Mouse (Mus musculus) cerebellum, postnatal 10 days (tissue): Measurements from ENCODE around the gene Evi5l.
"Not testable (repeated sequence)": the region's sequence is repeated elsewhere in the genome, so short reads cannot be mapped to it uniquely, and the experiment has no call there.

Source experiments
- DNase-seq, 2 experiments: peaks; one replicate each; pipeline ENCODE4 v3.0.0; 2021; ENCODE audit warnings: mixed read lengths in 2 of 2

Gene Evi5l

DNA sequence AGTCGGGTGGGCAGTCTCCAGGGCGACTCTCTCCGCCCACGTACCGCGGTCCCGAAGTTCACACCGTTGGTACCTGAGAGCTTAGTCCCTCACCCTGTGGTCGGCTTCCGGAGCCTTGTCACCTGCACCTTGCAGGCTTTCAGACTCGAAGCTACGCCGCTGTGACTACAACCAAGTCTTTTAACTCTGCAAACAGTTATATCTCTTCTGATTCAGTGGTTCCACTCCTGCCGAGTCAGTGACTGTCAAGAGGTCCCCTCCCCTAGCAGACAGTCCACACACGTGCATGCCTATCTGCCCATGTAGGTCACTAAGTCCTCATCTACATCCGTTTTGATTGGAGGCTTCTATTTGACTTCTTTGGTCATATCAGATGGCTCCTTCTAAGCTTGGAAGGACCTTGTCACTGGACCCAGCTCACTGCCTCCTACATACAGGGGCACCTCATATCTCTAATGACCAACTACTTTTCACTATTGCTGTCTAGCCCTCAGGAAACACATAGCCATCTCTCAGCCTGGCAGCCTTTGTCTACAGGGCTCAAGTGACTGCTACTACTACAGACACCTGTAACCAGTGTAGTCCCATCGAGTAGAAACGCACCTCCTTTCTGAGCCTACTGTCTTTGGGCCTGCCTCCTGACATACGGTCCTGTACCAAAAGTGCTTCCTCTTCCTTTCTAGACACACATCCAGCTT, 73.0 kb downstream of the Evi5l start:
- no peak for DNase-seq

DNA sequence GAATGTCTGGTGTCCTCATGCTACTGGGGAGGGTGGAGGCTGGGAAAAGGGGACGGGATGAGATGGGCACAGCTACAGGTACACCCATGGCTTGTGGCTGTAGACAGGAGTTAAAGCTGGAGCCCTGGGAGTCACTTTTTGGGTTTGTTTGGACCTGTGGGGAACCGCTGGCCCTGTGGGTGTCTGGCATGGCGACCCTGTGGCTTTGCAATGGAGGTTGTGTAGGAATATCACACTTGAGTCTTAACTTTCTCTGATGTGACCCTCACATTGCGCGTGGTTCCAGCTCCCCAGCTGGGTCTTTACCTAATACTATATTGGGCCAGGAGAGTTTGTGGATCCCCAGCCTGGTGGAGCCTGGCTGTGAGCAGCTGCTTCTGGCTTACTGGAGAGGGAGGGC, 78.7 kb downstream of the Evi5l start:
- no peak for DNase-seq

DNA sequence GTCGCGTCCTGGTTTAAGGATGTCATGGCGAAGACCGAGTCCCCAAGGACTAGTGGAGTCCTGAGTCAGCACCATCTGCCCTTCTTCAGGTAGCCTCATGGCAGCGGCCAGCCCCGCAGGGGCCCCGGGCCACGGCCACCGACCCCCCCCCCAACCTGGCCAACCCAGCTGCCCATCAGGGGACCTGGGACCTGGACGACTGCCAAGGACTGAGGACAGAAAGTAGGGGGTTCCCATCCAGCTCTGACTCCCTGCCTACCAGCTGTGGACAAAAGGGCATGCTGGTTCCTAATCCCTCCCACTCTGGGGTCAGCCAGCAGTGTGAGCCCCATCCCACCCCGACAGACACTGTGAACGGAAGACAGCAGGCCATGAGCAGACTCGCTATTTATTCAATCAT, 79.4 kb downstream of the Evi5l start:
- DNase-seq: peak in 1 of 2 experiments; percentile 50

DNA sequence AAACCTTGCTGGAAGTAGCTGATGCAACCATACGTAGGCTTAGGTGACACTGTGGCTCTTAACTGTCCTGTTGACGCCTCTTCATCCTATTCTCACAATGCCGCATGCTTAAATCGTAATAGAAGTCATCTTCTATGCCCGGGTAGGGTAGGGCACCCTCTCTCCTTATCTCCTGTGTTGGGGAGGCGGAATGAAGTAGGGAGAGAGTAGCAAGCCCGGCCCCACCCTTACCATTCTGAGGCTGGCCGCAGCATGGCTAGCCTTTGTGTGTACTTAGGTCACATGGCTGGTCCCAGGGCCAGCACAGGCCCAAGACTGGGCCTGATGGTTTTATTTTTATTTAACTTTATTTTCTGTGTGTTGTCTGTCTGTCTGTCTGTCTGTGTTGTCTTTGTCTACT, 80.9 kb downstream of the Evi5l start:
- no peak for DNase-seq

DNA sequence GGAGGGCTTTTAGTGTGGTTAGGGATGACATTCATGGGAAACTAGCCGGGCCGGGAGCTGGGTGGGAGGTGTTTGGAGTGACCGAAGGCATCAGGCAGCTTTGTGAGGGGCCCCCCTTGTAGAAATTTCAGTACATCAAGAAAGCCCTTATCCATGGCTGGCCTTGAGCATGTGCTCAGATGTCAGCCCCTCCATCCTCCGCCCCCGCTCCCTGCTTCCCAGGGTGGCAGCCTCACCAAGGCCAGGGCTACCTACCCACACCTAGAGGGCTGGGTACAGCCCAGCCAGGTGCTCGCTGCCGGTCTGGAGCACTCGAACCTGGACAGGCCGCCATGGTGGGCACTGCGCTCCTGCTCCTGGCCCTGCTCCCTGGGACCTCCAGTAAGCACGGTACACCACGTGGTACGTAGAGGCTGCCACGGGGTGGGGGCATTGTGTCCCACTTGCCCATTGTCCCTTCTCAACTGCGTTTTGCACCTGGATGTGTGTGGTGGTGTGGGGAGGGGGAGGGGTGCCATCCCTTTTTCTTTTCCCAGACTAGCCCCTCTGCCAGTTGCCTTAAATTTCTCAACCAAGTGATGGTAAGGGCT, 81.7 kb downstream of the Evi5l start, which contains the start of gene Tgfbr3l:
Gene Tgfbr3l, plus strand, starts transcription at position 264 of the 590 bp plus-strand sequence.
- DNase-seq: no peak

DNA sequence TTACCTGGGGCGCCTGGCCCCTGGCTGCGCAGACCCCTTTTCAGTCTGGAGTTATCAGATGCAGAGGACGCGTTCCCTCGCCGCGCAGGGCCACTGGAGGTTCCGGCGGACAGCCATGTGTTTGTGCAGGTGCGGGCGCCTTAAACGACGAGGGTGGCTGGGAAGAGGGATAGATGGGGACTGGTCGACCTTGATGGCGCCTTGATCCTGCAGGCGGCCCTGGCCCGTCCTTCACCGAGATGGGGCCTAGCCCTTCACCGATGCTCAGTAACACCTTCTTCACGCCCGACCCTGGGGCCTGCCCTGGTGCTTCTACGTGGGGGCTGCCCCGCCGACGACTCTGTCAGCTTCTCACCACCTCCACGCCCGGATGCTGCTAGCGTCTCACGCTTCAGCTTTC, 82.8 kb downstream of the Evi5l start:
- DNase-seq: no peak

DNA sequence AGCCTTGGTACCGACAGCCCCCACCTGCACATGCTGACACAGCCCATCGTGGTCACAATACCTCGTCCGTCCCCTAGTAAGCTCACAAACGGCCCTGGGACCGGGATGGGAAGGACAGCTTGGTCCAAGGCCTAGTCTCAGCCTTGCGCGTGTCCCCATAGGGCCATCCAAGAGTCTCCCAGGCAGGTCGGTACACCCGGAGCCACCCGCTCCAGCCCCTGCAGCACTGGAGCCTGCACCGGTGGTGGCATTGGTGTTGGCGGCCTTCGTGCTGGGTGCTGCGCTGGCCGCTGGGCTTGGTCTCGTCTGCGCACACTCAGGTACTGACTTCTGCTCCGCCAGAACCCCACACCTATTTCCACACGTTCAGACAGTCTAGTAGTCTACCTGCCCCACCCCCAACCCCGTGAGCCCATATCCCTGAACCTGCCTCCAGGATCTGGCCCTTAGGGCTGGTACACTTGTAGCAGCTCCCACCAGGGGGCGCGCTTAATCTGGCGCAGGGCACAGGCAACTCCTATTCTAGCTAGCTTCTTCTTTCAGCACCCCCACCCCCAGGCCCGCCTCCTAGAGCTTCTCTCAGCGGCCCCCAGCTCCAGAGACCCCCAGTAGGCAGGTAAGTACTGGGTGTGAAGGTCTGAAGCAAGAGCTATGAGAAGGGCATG, 84.1 kb downstream of the Evi5l start:
- DNase-seq: peak; percentile 93 to 95

DNA sequence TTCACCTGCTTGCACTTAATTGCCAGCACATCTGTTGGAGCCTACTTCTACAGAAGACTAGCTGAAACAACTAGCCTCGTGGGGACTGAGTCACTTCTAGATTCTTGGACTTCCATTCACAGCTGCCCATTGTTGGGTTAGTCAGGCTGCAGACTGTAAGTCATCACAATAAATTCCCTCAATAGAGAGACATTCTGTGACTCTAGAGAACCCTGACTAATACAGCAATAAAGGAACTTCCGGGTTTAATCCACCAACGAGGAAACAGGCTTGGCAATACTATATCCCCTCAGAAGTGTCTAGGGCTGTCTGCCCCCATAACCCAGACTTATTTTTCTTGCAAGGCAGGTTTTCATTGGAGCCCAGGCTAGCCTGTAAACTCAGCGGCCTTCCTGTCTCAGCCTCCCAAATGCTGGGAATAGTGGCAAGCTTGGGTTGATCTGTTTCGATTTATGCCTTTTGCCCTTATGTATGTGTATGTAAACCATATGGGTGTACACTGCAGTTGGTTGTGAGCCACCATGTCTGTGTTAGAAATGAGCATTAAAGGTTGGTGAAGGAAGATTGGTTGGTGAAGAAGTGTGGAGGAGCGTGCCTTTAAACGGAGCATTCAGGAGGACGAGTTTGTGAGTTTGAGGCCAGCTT, 85.9 kb downstream of the Evi5l start:
- DNase-seq: no peak

DNA sequence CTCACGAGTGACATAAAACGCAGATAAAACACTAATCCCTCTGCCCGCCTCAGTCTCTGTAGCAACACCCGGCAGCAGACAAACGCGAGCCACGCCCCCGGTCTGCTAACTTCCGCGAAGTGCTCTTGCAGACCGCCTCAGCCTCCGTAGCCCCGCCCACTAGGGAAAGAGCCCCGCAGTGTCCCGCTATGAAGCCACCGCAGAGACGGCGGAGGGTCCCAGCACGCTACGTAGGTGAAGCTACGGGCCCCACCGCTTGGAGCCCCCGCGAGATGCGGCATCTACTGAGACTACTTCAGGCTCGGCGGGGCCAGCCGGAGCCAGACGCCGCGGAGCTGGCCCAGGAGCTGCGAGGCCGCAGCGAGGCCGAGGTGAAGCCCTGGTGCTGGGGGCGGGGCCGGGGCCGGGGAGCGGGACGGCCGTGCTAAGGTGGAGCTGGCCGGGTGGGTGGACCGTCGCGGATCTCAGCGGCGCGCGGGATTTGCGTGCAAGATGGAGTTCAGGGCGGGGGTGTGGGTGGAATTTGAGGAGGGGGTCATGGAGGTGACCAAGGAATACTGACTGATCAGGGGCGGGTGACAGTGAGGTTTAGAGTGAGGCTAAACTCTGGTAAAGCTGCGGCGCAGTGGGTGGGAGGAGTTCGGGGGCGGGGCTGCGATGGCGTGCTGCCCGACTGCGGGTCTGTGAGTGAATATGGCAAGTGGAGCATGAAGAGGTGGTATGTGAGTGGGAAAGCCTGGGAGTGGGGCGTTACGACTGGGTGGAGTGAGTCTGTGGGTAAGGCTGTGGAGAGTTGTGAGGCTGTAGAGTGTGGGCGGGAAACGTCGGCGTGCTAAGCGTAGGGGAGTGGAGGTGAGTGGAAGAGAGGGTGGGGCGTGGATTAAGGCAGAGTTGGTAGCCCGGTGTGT, 86.8 kb downstream of the Evi5l start, which contains the start of gene Snapc2:
Gene Snapc2, plus strand, starts transcription at position 147 of the 908 bp plus-strand sequence.
- peak; percentile 98 for DNase-seq

DNA sequence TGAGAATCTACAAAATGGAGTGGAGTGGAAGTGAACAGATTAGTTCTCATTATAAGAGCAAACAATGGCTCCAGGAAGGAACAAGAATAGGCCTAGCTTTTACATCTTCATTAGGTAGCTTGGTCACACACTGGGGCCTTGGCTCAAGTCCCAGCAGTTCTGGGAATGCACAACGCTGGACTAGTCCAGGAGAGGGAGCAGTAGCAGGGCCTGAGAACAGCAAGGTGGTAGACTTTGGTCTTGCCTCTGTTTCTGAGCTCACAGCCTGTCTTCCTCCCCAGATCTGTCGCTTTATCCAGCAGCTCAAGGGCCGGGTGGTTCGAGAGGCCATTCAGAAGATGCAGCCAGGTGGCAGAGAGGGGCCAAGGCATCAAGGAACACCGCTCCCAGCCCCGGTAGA, 87.6 kb downstream of the Evi5l start:
- DNase-seq: peak; percentile 94 to 95

DNA sequence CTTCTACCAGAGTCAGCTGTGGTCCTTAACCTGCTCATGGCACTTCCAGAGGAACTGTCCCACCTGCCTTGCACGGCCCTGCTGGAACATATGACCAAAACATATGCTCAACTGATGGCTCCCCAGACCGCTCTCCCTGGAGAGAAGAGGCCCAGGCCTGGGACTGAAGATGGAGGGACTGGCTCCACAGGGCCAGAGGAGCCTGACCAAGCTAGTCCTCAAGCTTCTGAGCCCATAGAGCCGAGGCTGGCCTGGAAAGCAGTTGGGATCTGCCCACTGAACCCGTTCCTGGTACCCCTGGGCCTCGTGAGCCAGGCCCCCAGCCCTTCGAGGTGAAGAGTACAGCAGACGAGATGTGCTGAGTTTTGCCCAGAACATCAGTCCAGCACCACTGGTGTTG, 89.1 kb downstream of the Evi5l start:
- not testable (repeated sequence) for DNase-seq

DNA sequence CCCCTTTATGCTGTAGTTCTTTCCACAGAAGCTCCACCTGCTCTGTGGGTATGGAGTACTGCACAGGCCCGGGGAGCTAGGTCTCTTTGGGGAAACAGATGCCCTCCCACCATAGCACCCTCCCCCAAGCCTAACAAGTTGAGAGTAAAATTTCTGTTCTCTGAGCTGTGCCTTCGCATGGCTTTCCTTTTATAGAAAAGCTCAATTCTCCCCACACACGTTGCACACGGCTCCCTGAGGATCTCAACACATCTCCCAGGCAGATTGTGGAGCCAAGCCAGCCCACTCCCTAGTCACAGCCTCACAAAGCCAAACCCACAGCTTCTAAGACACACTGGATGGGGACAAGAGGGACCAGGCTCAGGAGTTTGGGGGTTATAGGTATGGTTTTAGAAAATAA, 90.5 kb downstream of the Evi5l start:
- DNase-seq: no peak

DNA sequence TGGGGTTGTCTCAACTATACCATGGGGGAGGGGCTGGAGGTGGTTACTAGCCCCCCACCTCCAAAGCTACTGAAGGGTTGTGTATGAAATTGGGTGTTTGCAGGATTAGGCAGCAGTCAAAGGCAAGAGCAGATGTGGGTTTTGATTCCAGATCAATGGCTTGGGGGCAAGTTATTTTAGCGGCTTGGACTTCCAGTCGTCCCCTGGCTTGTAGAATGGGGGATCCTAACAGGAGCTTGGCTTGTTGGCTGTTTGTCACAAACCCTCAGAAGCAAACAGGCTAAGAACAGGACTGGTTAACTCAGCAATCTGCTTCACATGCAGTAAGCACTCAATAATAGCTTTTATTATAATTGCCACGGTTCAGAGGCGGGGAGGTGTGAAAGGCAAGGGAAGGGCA, 91.0 kb downstream of the Evi5l start:
- DNase-seq: no peak

DNA sequence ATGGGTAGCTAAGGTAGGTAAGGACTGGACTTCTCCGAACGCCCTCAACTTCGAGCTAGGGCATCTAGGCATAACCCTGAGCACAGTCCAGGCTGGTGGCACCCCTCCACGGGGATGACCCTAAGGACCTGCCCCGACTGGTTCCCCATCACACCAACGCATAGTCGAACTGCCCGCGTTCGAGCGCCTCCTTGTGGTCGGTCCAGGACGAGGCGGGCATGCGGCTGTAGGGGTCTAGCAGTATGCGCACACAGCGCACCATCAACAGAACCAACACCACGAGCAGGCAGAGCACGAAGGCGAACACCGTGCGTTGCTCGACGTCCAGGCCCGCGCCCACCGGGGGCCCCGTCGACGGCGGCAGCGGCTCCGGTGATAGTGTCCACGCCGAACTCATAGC, 91.9 kb downstream of the Evi5l start:
- DNase-seq: peak; percentile 93 to 94

DNA sequence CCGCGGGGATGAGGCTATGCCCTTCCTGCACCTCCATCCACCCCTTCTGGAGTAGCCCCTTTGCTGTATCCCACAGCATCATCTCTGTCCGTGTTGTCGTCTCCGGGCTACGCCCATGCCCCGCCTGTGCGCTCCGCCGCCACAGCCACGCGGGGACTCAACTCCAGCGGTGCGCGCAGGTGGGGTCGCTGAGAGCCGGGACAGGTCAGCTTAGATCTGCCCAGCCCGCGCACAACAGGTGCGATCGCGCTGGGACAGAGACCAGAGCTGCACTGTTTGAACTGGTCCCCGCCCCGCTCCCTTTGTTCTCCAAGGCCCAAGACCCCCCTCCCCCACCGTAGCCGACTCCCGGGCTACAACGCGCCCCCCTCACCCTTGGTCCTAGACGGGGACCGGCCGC, 92.3 kb downstream of the Evi5l start:
- DNase-seq: peak in 1 of 2 experiments; percentile 86

DNA sequence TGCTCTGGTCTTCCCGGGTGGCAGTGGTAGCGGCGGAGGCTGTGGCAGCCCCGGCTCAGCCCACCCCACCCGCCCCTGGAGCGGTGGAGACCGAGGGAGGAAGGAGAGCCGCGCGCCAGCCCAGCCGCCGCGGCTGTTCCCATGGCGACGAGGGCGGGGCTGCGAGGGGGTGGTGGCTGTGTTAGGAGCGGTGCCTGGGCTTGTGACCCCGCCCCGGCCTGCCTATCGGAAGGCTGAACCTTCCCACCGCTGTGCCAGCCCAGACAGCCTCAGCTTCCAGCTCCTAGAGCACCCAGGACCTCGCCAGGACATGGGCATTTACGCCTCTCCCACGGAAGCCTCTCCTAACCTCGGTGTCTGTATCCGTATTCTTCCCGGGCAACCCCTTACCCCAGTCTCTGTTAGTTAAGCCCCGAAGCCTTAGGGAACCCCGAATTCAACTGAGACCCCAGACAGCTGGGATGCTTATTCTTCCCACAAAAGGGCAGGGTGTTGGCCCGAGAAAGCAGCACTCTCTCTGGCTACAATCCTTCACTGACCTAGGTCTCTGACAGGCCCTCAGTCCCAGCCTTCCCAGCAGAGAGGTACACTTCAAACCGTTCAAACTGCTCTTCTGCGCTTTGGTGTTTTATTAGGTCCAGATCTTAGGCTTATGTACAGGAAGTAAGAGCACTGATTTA, 92.9 kb downstream of the Evi5l start, which contains the start of gene Ctxn1:
Gene Ctxn1, minus strand, starts transcription at position 150 of the 680 bp plus-strand sequence.
- peak; percentile 96 to 99 for DNase-seq

DNA sequence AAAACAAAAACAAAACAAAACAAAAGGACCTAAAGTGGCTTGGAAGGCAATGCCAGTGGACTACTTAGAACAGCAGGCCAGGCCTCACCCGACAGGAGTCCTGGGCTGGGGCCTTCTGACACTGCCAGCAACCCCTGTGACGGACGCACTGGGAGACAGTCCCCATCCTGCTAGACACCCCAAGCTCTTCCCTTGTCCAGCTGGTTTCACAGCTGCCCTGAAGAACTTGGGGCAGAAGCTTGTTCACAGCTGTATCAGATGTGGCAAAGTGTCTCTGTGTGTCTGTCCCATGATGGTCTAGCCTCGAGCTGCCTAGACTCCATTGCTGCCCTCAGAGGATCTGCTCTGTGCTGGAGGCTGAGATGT, 93.4 kb downstream of the Evi5l start:
- no peak for DNase-seq
